Mouse (Mus musculus) spleen, adult 2 months (tissue): ENCODE results near the gene Rab25.

ENCODE experiments used
- CTCF ChIP-seq: fragments of 200-500 bp; IDR thresholded peaks from 2 replicates; pipeline ENCODE4 v1.5.1; 2011; ENCODE audit warnings: mild to moderate bottlenecking, inconsistent platforms; ENCODE audit not compliant: insufficient read depth, insufficient read length, insufficient replicate concordance; ENCODE audit errors: extremely low read depth
- POLR2A ChIP-seq: fragments of 200-500 bp; IDR thresholded peaks from 2 replicates; pipeline ENCODE4 v1.6.1; 2011; ENCODE audit warnings: low read depth, low read length, inconsistent platforms

- TF ChIP-seq POLR2A (no peak), CTCF (no peak)
Measured at GRCm38 (mm10) chr3:88585769-88586168, 37.7 kb upstream of the Rab25 start.
